ENCODE assay signal across 32 mouse cellular contexts in the genomic region with DNA sequence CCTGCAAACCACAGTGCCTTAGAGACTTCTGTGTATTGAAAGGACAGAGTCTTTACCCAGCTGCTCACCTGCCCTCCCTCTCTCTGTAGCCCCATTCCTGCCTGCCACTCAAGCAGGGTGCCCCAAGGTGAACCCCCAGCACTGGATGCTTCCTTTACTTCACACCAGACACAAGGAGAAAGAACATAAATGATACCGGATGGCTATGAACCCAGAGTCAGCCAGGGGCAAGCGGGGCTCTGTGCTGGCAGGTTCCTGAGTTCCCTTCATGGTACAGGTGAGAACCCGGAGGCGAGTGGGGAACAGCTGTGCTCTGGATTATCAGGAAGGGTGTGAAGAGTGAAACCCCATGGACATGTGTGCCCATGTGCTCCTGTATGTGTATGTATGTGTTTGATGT. TPM values are rescaled to one million over a fixed set of nuclear protein-coding genes. Genes with fewer than 3 reads are reported as not detected.
DNase-seq lines count a peak whose midpoint lies in the region; TF ChIP-seq lines count a peak whose summit lies in the region.
"Had no signal": no experiment of that assay in that cellular context is flagged by ENCODE, and none has a peak within 500 bp of the region (broad histone marks: within the 10 kb centered on the region; RNA-seq: fewer than 3 reads in every experiment).

No protein-coding gene starts in this region.

- H3K4me1 ChIP-seq in spleen, adult 2 months (ENCODE audit: control insufficient read depth, insufficient read depth, insufficient read length), result peaks cover 15% of the 10 kb centered on the region

- H3K27ac ChIP-seq in spleen, adult 2 months (ENCODE audit: insufficient read depth, low read length), result 0 out of 2 replicates have a peak overlapping the region, but pooled peaks have one; percentile 44
- H3K27ac ChIP-seq: forebrain, embryonic 10.5 days; forebrain, embryonic 13.5 days; gastrocnemius, adult 2 months; heart, embryonic 13.5 days; hindbrain, embryonic 12.5 days; hindbrain, embryonic 15.5 days had no signal

- DNase-seq in spleen, adult 2 months (ENCODE audit: low read depth in 1 of 2, low spot score in 2 of 2), result no peak
- DNase-seq in spleen, adult 12 weeks (ENCODE audit: low spot score), result no peak
- DNase-seq in thymus, postnatal 0 days (ENCODE audit: low spot score), result peak; percentile 53
- DNase-seq in thymus, postnatal 10 days (ENCODE audit: low spot score in 2 of 2), result no peak
- peak; percentile 27 to 45 for DNase-seq in thymus, postnatal 36 days
- DNase-seq in urinary bladder, postnatal 4 days (ENCODE audit: low spot score in 2 of 2), result no peak
- DNase-seq in left cerebral cortex, postnatal 36 days (ENCODE audit: low spot score in 2 of 2), result no peak
- DNase-seq: adrenal gland, postnatal 10 days; adrenal gland, postnatal 36 days; B cell, adult 2 months; cerebellum, adult 18-20 months; cerebellum, adult 9-10 months; cerebellum, postnatal 14 days; forebrain, postnatal 0 days; gastrocnemius, adult 2 months; gastrocnemius, postnatal 14 days; heart, adult 18-20 months had no signal

- no peaks in the 10 kb centered on the region for H3K36me3 ChIP-seq in spleen, adult 2 months (ENCODE audit: control insufficient read depth, insufficient read depth, low read length)
- H3K36me3 ChIP-seq: forebrain, embryonic 10.5 days; G1E; heart, embryonic 13.5 days; hindbrain, embryonic 12.5 days; hindbrain, embryonic 15.5 days had no signal

- no peaks in the 10 kb centered on the region for H3K27me3 ChIP-seq in spleen, adult 2 months (ENCODE audit: control insufficient read depth, insufficient read depth, low read length)
- H3K27me3 ChIP-seq: CH12.LX; heart, embryonic 13.5 days; hindbrain, embryonic 15.5 days; Patski had no signal

- no peak for TF ChIP-seq POLR2A in spleen, adult 2 months (IDR thresholded peaks at IDR 0.05; ENCODE audit: low read depth, low read length)

- WGBS in spleen, adult 2 months, result 78% methylated on average over 4 of the region's 4 CpGs

- intact Hi-C loops in left cerebral cortex, postnatal 36 days (cut with DNase I), result no loop called here

- no peak for TF ChIP-seq CTCF in spleen, adult 2 months (IDR thresholded peaks at IDR 0.05; ENCODE audit: extremely low read depth, insufficient read depth, insufficient read length, insufficient replicate concordance)

- no peak overlapping the region for H3K4me3 ChIP-seq in spleen, adult 2 months (ENCODE audit: extremely low read depth, insufficient read depth, insufficient read length)
- H3K4me3 ChIP-seq: forebrain, embryonic 10.5 days; forebrain, embryonic 13.5 days; gastrocnemius, adult 2 months; heart, embryonic 13.5 days; hindbrain, embryonic 12.5 days; hindbrain, embryonic 15.5 days had no signal

RNA-seq across cellular contexts. Expression of gene Fkbp5, which starts 11.7 kb away (rescaled TPM):
- 26.1 and 29.7 TPM in 2 replicates for polyA plus RNA-seq in spleen, adult 2 months (2012; rRNA removed)
- 121 and 124 TPM in 2 replicates for polyA plus RNA-seq in thymus, postnatal 0 days (2015; fragmentation: Nextera tagmentation; extraction: Ambion mirVana)
- total RNA-seq in left cerebral cortex, postnatal 36 days (2021), result 10 to 100 TPM; 40.4 to 69.3 TPM

RNA-seq across cellular contexts. Expression of gene Armc12, which starts 25.0 kb away (rescaled TPM):
- polyA plus RNA-seq in spleen, adult 2 months (2012; rRNA removed), result 0.25 and 0.32 TPM in 2 replicates
- not detected in 2 replicates for polyA plus RNA-seq in thymus, postnatal 0 days (2015; fragmentation: Nextera tagmentation; extraction: Ambion mirVana)
- total RNA-seq in left cerebral cortex, postnatal 36 days (2021), result not detected
- total RNA-seq: adrenal gland, adult 18-20 months; adrenal gland, postnatal 10 days; adrenal gland, postnatal 36 days; CH12.LX; forebrain, postnatal 0 days; G1E; gastrocnemius, adult 2 months; gastrocnemius, postnatal 14 days; heart, adult 18-20 months; heart, postnatal 25 days; hematopoietic stem cell, adult 5-6 weeks had no signal
- polyA plus RNA-seq: embryonic facial prominence, embryonic 11.5 days; embryonic facial prominence, embryonic 14.5 days; forebrain, embryonic 10.5 days; forebrain, embryonic 13.5 days; forebrain, postnatal 0 days; frontal cortex, adult 2 months; G1E; heart, embryonic 13.5 days; heart, postnatal 0 days; hindbrain, embryonic 12.5 days; hindbrain, embryonic 15.5 days; Patski had no signal

RNA-seq across cellular contexts. Expression of gene Clpsl2, which starts 43.6 kb away (rescaled TPM):
- not detected in 2 replicates for polyA plus RNA-seq in spleen, adult 2 months (2012; rRNA removed)
- polyA plus RNA-seq in thymus, postnatal 0 days (2015; fragmentation: Nextera tagmentation; extraction: Ambion mirVana), result not detected in 2 replicates
- total RNA-seq in left cerebral cortex, postnatal 36 days (2021), result not detected
- total RNA-seq: adrenal gland, adult 18-20 months; adrenal gland, postnatal 10 days; adrenal gland, postnatal 36 days; CH12.LX; forebrain, postnatal 0 days; G1E; gastrocnemius, adult 2 months; gastrocnemius, postnatal 14 days; heart, adult 18-20 months; heart, postnatal 25 days; hematopoietic stem cell, adult 5-6 weeks had no signal
- polyA plus RNA-seq: embryonic facial prominence, embryonic 11.5 days; embryonic facial prominence, embryonic 14.5 days; forebrain, embryonic 10.5 days; forebrain, embryonic 13.5 days; forebrain, postnatal 0 days; frontal cortex, adult 2 months; G1E; heart, embryonic 13.5 days; heart, postnatal 0 days; hindbrain, embryonic 12.5 days; hindbrain, embryonic 15.5 days; Patski had no signal

RNA-seq across cellular contexts. Expression of gene Clps, which starts 55.0 kb away (rescaled TPM):
- 8,275 and 8,966 TPM in 2 replicates for polyA plus RNA-seq in spleen, adult 2 months (2012; rRNA removed)
- polyA plus RNA-seq in thymus, postnatal 0 days (2015; fragmentation: Nextera tagmentation; extraction: Ambion mirVana), result 1.4 and 1.9 TPM in 2 replicates
- not detected for total RNA-seq in left cerebral cortex, postnatal 36 days (2021)
- total RNA-seq: adrenal gland, adult 18-20 months; adrenal gland, postnatal 10 days; adrenal gland, postnatal 36 days; CH12.LX; forebrain, postnatal 0 days; G1E; gastrocnemius, adult 2 months; gastrocnemius, postnatal 14 days; heart, adult 18-20 months; heart, postnatal 25 days; hematopoietic stem cell, adult 5-6 weeks had no signal
- polyA plus RNA-seq: embryonic facial prominence, embryonic 11.5 days; embryonic facial prominence, embryonic 14.5 days; forebrain, embryonic 10.5 days; forebrain, postnatal 0 days; G1E; heart, postnatal 0 days; hindbrain, embryonic 12.5 days; Patski had no signal

Comparison
In these comparisons a context has a peak if more than half of its experiments do, and no peak if none do; other contexts are left out.
1. DNase-seq: peak in thymus, postnatal 0 days (single experiment) and thymus, postnatal 36 days (2 of 2); none in spleen, adult 2 months (0 of 2), spleen, adult 12 weeks (single experiment), thymus, postnatal 10 days (0 of 2), urinary bladder, postnatal 4 days (0 of 2) and left cerebral cortex, postnatal 36 days (0 of 2).